Mouse (Mus musculus) thymus, adult 18-20 months (tissue): ENCODE measurements around the gene Cldn34c3.
"Not testable (repeated sequence)": the region's sequence is repeated elsewhere in the genome, so short reads cannot be mapped to it uniquely, and the experiment has no call there.

ENCODE experiments used
- DNase-seq, 2 experiments: peaks; one replicate each; pipeline ENCODE4 v3.0.0; 2022; ENCODE audit warnings: mixed read lengths in 2 of 2

Cldn34c3 gene

GRCm38 (mm10) chrX:123793365-123793764, at the start of gene Cldn34c3:
TSS of gene Cldn34c3 (plus strand) at chrX:123793665.
- not testable (repeated sequence) for DNase-seq
